Mouse (Mus musculus): Measurements from ENCODE around the gene Hecw2.

Hecw2 gene

DNA sequence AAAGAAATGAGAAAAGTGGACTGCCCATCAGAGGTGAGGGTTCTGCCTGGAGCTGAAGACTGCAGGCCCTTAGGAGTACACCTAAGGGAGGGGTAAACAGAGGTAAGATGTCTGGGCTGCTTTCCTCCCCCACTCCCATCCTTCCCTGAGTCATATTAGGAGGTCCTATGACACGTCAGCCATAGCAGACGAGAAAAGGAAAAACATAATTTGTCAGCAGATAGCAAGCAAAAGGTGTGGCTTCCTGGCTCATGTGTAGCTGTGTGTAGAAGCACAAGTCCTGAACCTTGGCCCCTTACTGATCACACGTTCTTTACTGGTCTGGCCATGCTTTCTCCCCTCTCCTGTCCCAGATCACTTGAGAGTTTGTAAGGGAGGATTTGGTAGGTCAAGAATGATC lies 397.2 kb downstream of the Hecw2 start:
- in situ Hi-C loops (cut with MboI; ENCODE audit: unreplicated experiment in 2 of 2) = loop anchor here in 1 of 2 experiments (25.0 kb wide), 1 partner anchor 1786 kb away; no protein-coding TSS in a partner anchor

DNA sequence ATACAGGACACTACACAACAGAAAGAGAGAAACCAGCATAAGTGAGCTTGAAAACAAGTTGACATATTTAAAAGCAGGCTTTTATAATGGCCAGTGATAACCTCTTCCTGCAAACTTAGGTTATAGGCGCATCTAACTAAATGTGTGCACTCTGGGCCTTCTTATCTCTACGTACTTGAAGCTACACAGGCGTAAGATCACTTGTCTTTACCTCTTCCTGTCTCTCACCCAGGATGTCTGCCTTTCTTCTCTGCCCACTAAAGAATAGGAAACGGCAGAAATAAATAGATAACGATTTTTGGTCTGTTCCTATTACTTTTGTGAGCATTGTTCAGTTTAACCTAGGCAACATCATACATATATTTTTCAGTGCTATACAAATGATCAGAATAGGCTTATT lies 397.9 kb downstream of the Hecw2 start:
- in situ Hi-C loops (cut with MboI; ENCODE audit: unreplicated experiment in 2 of 2) = loop anchor here in 1 of 2 experiments (25.0 kb wide), 1 partner anchor 1785 kb away; no protein-coding TSS in a partner anchor

- in situ Hi-C loops (cut with MboI; ENCODE audit: unreplicated experiment in 2 of 2) = loop anchor here in 1 of 2 experiments (25.0 kb wide), 1 partner anchor 1784 kb away; no protein-coding TSS in a partner anchor
Measured at GRCm38 (mm10) chr1:53796271-53796670, 398.7 kb downstream of the Hecw2 start.

GRCm38 (mm10) chr1:53795591-53795990 lies 399.4 kb downstream of the Hecw2 start:
- in situ Hi-C loops (cut with MboI; ENCODE audit: unreplicated experiment in 2 of 2) = loop anchor here in 1 of 2 experiments (25.0 kb wide), 1 partner anchor 1783 kb away; no protein-coding TSS in a partner anchor

- in situ Hi-C loops (cut with MboI; ENCODE audit: unreplicated experiment in 2 of 2) = loop anchor here in 1 of 2 experiments (25.0 kb wide), 1 partner anchor 1783 kb away; no protein-coding TSS in a partner anchor
Measured at GRCm38 (mm10) chr1:53795081-53795480, 399.9 kb downstream of the Hecw2 start.

- in situ Hi-C loops (cut with MboI; ENCODE audit: unreplicated experiment in 2 of 2) = loop anchor here (5.0 to 25.0 kb wide), 2 partner anchors 53 to 1782 kb away; no protein-coding TSS in a partner anchor
Measured at GRCm38 (mm10) chr1:53794279-53794678, 400.7 kb downstream of the Hecw2 start.

GRCm38 (mm10) chr1:53791343-53791742 lies 403.6 kb downstream of the Hecw2 start:
- in situ Hi-C loops (cut with MboI; ENCODE audit: unreplicated experiment in 2 of 2) = loop anchor here (5.0 to 25.0 kb wide), 2 partner anchors 56 to 1779 kb away; no protein-coding TSS in a partner anchor

DNA sequence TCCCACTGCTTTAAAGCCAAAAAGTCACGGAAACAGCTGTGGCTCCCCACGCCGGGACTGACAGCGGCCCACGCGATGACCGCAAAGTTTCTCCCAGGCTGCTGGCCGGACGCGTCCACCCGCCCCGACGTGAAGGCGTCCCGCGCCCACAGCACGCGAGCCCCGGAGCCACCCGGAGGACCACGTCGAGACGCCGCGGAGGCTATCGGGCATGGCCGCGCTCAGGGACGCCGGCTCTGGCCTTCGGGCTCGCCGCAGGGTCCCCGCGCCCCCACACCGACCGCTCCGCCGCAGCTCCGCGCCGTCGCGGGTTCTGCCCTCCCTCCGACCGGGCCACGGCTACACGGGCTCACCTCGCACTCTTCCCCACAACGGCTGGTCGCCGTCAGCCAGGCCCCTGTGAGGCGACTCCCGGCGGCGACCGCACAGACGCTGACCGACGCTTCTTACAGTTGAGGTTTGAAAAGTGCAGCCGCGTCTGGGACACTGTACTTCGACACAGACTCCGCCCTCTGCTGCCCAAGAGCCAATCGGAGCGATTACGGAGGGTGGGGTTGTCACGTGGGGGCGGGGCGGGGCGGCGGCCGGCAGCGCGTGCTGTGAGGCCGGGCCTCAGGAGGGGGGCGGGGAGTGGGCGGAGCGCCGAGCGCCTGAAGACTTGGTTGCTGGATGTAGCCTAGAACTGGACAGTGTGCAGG lies 410.1 kb downstream of the Hecw2 start, which contains the start of gene Stk17b:
TSS of gene Stk17b (minus strand) at position 504 of the 698 bp plus-strand sequence.
- in situ Hi-C loops (cut with MboI; ENCODE audit: unreplicated experiment in 2 of 2) = loop anchor here in 1 of 2 experiments (25.0 kb wide), 1 partner anchor 1773 kb away; no protein-coding TSS in a partner anchor

DNA sequence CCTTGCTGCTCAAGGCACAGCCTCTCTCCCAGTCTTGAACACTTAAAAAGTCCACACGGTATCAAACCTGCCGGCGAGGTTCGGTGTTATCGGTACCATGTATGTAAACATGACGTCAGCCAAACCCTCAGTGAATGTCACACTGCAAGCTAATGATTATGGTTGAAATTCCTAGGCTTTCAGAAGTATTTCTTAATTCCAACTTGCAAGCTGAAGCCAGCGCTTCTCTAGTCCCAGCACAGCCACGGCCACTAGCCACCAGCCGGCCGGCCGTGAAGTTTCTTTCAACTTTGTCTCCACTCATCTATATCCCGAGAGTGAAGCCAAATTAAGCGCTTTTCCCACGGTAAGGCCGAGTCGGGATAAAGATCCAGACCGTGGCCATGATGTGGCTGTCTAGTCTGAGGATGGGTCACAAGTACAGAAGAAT lies 410.7 kb downstream of the Hecw2 start:
- in situ Hi-C loops (cut with MboI; ENCODE audit: unreplicated experiment in 2 of 2) = loop anchor here in 1 of 2 experiments (25.0 kb wide), 1 partner anchor 1772 kb away; no protein-coding TSS in a partner anchor

DNA sequence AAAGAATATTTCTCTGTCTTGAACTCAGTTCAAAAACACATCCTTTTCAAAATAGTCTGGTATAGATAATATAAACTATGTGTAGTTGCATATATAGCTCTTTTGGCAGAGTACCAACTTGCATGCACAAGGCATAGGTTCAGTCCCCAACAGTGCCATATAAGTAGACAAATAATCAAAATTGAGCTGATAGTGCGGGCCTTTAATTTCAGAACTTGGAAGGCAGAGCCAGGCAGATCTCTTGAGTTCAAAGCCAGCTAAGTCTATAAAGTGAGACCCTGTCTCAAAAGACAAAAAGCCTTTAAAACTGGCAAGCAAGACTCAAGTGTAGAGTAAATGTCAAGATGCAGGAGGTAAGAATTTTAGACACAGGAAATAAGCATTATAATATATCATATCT lies 412.0 kb downstream of the Hecw2 start:
- in situ Hi-C loops (cut with MboI; ENCODE audit: unreplicated experiment in 2 of 2) = loop anchor here in 1 of 2 experiments (25.0 kb wide), 1 partner anchor 1771 kb away; no protein-coding TSS in a partner anchor

- in situ Hi-C loops (cut with MboI; ENCODE audit: unreplicated experiment in 2 of 2) = loop anchor here in 1 of 2 experiments (25.0 kb wide), 1 partner anchor 1770 kb away; no protein-coding TSS in a partner anchor
Measured at GRCm38 (mm10) chr1:53782079-53782478, 412.9 kb downstream of the Hecw2 start.

GRCm38 (mm10) chr1:53781311-53781710 lies 413.7 kb downstream of the Hecw2 start:
- in situ Hi-C loops (cut with MboI; ENCODE audit: unreplicated experiment in 2 of 2) = loop anchor here in 1 of 2 experiments (25.0 kb wide), 1 partner anchor 1769 kb away; no protein-coding TSS in a partner anchor

DNA sequence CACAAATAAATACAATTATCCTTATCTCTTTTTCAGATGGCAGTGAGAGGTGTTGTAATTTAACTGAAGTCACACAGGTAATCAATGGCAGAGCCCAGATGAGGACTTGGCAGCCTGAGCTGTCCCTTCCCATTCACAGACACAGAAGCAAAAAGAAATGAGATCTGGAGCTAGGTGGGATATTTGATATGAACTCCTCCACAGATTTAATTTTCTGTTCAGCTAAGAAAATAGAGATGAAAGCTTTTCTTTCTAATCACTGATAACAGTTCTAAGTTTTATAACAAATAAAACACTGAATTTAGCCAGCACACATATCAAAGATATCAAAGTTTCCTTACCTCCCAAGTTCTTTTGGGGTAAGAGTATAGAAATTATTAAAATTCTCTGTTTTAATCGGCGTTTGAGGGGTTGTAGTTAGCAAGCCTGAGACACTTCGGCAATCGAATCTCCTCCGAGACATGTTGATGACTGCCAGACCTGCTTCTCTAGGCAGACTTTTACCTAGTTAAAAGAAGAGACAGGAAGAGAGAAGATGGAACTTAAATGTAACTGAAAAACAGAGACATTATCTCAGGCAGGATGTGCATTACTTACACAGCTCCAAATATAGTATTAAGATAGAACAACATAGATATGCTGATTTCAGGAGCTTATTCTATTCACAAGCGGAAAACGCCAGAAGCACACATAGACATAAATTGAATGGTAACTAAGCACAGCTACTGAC lies 418.6 kb downstream of the Hecw2 start:
- in situ Hi-C loops (cut with MboI; ENCODE audit: unreplicated experiment in 2 of 2) = loop anchor here in 1 of 2 experiments (5.0 to 25.0 kb wide), 3 partner anchors 111 to 1764 kb away; no protein-coding TSS in a partner anchor

DNA sequence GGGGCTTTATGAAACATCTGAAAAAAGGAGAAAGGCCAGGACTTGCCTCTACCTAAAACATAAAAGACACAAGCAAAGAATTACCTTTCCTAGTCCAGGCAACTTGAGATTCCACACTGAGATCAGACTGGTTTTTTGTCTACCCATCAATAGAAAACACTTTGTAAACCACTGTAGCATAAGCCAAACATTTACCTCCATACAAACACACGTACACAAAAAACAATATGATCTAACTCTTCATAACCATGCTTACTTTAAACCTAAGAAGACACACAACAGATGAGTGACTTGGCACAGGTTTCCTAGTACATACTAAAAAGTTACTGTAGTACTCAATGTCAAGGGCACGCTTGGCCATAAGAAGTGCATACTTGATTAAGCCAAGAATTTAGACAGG lies 419.4 kb downstream of the Hecw2 start:
- in situ Hi-C loops (cut with MboI; ENCODE audit: unreplicated experiment in 2 of 2) = loop anchor here in 1 of 2 experiments (5.0 to 25.0 kb wide), 3 partner anchors 112 to 1763 kb away; no protein-coding TSS in a partner anchor

GRCm38 (mm10) chr1:53775036-53775435 lies 419.9 kb downstream of the Hecw2 start:
- in situ Hi-C loops (cut with MboI; ENCODE audit: unreplicated experiment in 2 of 2) = loop anchor here in 1 of 2 experiments (5.0 to 25.0 kb wide), 3 partner anchors 112 to 1763 kb away; no protein-coding TSS in a partner anchor

DNA sequence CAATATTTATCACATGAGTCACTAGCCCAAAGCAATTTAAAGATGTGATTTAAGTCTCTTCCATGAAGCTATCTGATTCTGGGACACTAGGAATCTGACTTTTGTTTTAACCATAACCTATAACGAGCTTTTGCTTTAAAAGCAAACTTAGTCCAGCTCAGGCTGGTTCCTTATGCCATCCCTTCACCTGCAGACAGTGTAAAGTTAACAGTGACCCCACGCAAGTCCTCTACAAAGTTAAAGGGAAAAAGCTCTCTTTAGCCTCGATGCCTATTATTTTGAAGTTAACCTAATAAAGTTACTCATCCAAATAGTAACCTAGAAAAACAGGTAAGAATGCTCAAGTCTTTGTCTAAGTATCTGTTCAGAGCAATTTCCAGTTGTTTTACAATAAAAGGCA lies 420.4 kb downstream of the Hecw2 start:
- in situ Hi-C loops (cut with MboI; ENCODE audit: unreplicated experiment in 2 of 2) = loop anchor here in 1 of 2 experiments (10.0 kb wide), 1 partner anchor 1240 kb away; no protein-coding TSS in a partner anchor

DNA sequence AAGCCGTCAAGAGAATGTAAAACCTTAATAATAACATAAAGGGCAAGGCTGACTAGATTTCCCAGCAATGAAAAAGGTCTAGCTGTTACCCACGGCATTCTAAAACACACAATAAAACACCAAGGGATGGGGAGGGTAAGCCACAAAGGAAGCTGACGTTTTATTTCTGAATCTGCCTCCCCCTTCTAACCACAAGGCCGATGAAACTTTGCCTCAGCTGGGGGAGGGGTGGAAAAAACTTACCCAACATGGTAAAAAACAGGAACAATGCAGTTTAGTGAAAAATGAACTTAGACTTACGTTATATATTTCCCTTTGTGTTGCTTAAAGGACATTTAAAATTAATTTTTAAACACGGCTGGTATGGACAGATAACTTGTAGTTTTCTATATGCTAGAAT lies 421.0 kb downstream of the Hecw2 start:
- in situ Hi-C loops (cut with MboI; ENCODE audit: unreplicated experiment in 2 of 2) = loop anchor here in 1 of 2 experiments (10.0 kb wide), 1 partner anchor 1241 kb away; no protein-coding TSS in a partner anchor

DNA sequence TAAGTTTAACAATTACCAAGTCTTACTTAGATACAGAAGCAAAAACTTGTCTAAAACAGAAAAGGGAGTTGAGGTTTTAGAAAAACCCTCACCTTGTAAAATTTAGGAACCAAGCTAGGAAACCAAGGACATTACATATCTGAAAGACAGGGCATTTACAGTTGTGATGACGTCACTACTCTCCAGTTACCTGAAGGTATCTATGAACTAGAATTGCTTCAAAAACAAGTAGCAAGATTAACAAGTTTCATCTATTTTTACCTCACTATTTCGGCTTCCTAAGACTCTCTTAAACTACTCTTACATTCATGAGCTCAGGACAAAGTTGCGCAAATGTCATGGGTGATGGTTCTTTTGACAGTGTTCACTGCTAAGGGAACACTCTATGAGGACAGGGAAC lies 422.0 kb downstream of the Hecw2 start:
- in situ Hi-C loops (cut with MboI; ENCODE audit: unreplicated experiment in 2 of 2) = loop anchor here in 1 of 2 experiments (10.0 kb wide), 1 partner anchor 1242 kb away; no protein-coding TSS in a partner anchor

- in situ Hi-C loops (cut with MboI; ENCODE audit: unreplicated experiment in 2 of 2) = loop anchor here in 1 of 2 experiments (10.0 kb wide), 1 partner anchor 1243 kb away; no protein-coding TSS in a partner anchor
Measured at GRCm38 (mm10) chr1:53771476-53771875, 423.5 kb downstream of the Hecw2 start.

GRCm38 (mm10) chr1:53766112-53766511 lies 428.9 kb downstream of the Hecw2 start:
- in situ Hi-C loops (cut with MboI; ENCODE audit: unreplicated experiment in 2 of 2) = no loop called here

Measured in v-Abl transformed pro-B cells (cell line).